Mouse (Mus musculus): ENCODE results near the gene Bhlhe23.

Gene Bhlhe23

GRCm38 (mm10) chr2:180776793-180777192 is at the start of gene Bhlhe23:
TSS of gene Bhlhe23 (minus strand) at chr2:180776900.
- TF ChIP-seq GATA4 (IDR thresholded peaks at IDR 0.05; ENCODE audit: insufficient replicate concordance, low read length) = no peak

- no peak for TF ChIP-seq GATA4 (IDR thresholded peaks at IDR 0.05; ENCODE audit: insufficient replicate concordance, low read length)
These were observed 48.6 kb upstream of the Bhlhe23 start for GRCm38 (mm10) chr2:180825147-180825941.

- TF ChIP-seq GATA4 (IDR thresholded peaks at IDR 0.05; ENCODE audit: insufficient replicate concordance, low read length) = no peak
These were observed 48.0 kb upstream of the Bhlhe23 start for GRCm38 (mm10) chr2:180824724-180825123.

- no peak for TF ChIP-seq GATA4 (IDR thresholded peaks at IDR 0.05; ENCODE audit: insufficient replicate concordance, low read length)
These were observed 47.4 kb upstream of the Bhlhe23 start for GRCm38 (mm10) chr2:180824061-180824460.

- no peak for TF ChIP-seq GATA4 (IDR thresholded peaks at IDR 0.05; ENCODE audit: insufficient replicate concordance, low read length)
These were observed 45.8 kb upstream of the Bhlhe23 start for GRCm38 (mm10) chr2:180822476-180822875.

GRCm38 (mm10) chr2:180819504-180819903 is 42.8 kb upstream of the Bhlhe23 start:
- no peak for TF ChIP-seq GATA4 (IDR thresholded peaks at IDR 0.05; ENCODE audit: insufficient replicate concordance, low read length)

GRCm38 (mm10) chr2:180816440-180817065 is 39.9 kb upstream of the Bhlhe23 start:
- TF ChIP-seq GATA4 (IDR thresholded peaks at IDR 0.05; ENCODE audit: insufficient replicate concordance, low read length) = no peak

GRCm38 (mm10) chr2:180813982-180814568 is 37.4 kb upstream of the Bhlhe23 start:
- TF ChIP-seq GATA4 (IDR thresholded peaks at IDR 0.05; ENCODE audit: insufficient replicate concordance, low read length) = no peak

- TF ChIP-seq GATA4 (IDR thresholded peaks at IDR 0.05; ENCODE audit: insufficient replicate concordance, low read length) = no peak
These were observed 34.3 kb upstream of the Bhlhe23 start for GRCm38 (mm10) chr2:180811002-180811401.

GRCm38 (mm10) chr2:180809510-180809909 is 32.8 kb upstream of the Bhlhe23 start:
- no peak for TF ChIP-seq GATA4 (IDR thresholded peaks at IDR 0.05; ENCODE audit: insufficient replicate concordance, low read length)

GRCm38 (mm10) chr2:180805966-180806365 is 29.3 kb upstream of the Bhlhe23 start:
- TF ChIP-seq GATA4 (IDR thresholded peaks at IDR 0.05; ENCODE audit: insufficient replicate concordance, low read length) = no peak

GRCm38 (mm10) chr2:180796008-180796407 is 19.3 kb upstream of the Bhlhe23 start:
- no peak for TF ChIP-seq GATA4 (IDR thresholded peaks at IDR 0.05; ENCODE audit: insufficient replicate concordance, low read length)

GRCm38 (mm10) chr2:180795597-180795996 is 18.9 kb upstream of the Bhlhe23 start:
- no peak for TF ChIP-seq GATA4 (IDR thresholded peaks at IDR 0.05; ENCODE audit: insufficient replicate concordance, low read length)

GRCm38 (mm10) chr2:180794422-180794821 is 17.7 kb upstream of the Bhlhe23 start:
- TF ChIP-seq GATA4 (IDR thresholded peaks at IDR 0.05; ENCODE audit: insufficient replicate concordance, low read length) = no peak

GRCm38 (mm10) chr2:180791674-180792073 is 15.0 kb upstream of the Bhlhe23 start:
- TF ChIP-seq GATA4 (IDR thresholded peaks at IDR 0.05; ENCODE audit: insufficient replicate concordance, low read length) = no peak

- no peak for TF ChIP-seq GATA4 (IDR thresholded peaks at IDR 0.05; ENCODE audit: insufficient replicate concordance, low read length)
These were observed 12.1 kb upstream of the Bhlhe23 start for GRCm38 (mm10) chr2:180788843-180789242.
